Mouse (Mus musculus) Patski (cell line): ENCODE results near the gene Fam208a. TPM values are rescaled to one million over a fixed set of nuclear protein-coding genes. Genes with fewer than 3 reads are reported as not detected.

ENCODE experiments used
- ATAC-seq: fragments of 100-300 bp; one replicate; pipeline ENCODE4 v1.8.0; 2021
- CTCF ChIA-PET: fragments of 350-600 bp; sonication (Branson Sonifier 250); formaldehyde crosslinking; loops from one replicate; lab custom pipeline; 2022; ENCODE audit warnings: inconsistent platforms; lab: Charles Lee
- POLR2A ChIA-PET: fragments of 350-600 bp; sonication (Branson Sonifier 250); formaldehyde crosslinking; loops from one replicate; lab custom pipeline; 2022; ENCODE audit warnings: antibody characterized with exemption, inconsistent platforms; lab: Charles Lee
- DNase-seq: peaks from one replicate; pipeline ENCODE4 v3.0.0-alpha.2; 2011; ENCODE audit warnings: low read depth, low spot score
- H3K27me3 ChIP-seq: fragments of 371-371 bp; one replicate; pipeline ENCODE4 v1.5.1; 2021
- CTCF ChIP-seq: fragments of 100-300 bp; IDR thresholded peaks from one replicate; pipeline ENCODE4 v1.5.1; 2021
- in situ Hi-C: fragments of 300-500 bp; cut with MboI; formaldehyde crosslinking; loops from 3 replicates; pipeline ENCODE4 v1.11.1; 2018; ENCODE audit warnings: low pct_unique_long_range_greater_than_20kb, mixed read lengths
- polyA plus RNA-seq: library from polyadenylated mRNA; unstranded; gene quantifications from one replicate; pipeline ENCODE4 v1.2.3, GENCODE M21; 2021

Gene Fam208a
- polyA plus RNA-seq, 1 experiment from 2014 or later: 11.7 TPM

DNA sequence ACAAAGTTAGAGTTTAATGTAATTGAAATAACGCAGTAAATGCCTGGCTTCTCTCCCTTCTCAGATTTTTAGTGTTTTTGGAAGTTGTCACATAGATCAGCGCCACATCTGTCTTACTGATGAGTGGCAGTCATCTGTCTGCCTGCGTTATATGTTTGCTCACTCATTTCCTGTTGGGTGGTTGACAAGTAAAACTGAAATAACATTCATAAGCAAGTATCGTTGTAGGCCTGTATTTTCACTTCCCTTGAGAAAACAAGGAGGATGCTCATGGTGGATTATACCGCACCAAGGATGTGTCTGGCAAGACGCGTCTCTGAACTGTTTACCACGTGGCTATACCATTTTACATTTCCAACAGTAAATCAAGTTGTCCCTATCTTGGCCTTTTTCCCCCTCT is 15.9 kb upstream of the Fam208a start:
- no peak for ATAC-seq
- no peak for TF ChIP-seq CTCF
- in situ Hi-C loops: loop anchor here (10.0 kb wide), 1 partner anchor 298 kb away; the partner anchor contains the start of gene Arhgef3
- ChIA-PET CTCF (no interaction called here), POLR2A (no interaction called here)
- no peaks in the 10 kb centered on the region for H3K27me3 ChIP-seq
- no peak for DNase-seq

DNA sequence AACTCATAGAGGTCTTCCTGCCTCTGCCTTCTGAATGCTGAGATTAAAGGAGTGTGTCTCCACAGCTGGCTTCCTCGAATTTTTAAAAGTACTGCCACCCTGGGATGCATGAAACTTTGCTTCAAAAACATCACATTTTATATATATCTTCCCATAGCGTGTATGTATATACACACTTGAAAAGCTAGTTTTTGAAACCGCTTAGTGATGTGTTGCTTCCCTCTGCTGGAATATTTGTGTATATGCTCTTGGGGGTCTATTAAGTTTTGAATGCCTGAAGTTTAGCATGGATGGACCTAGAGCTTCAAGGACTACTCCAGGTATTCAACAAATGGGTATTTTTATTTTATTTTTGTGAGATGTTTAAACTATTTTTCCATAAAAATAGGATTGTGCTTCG is 14.7 kb upstream of the Fam208a start:
- ChIA-PET POLR2A (no interaction called here), CTCF (interaction anchor here (0.6 to 1.8 kb wide), 3 partner anchors 73 to 228 kb away, joined by 3 to 10 read pairs (median 4); no protein-coding TSS in a partner anchor)
- DNase-seq: no peak
- ATAC-seq: no peak
- H3K27me3 ChIP-seq: no peaks in the 10 kb centered on the region
- TF ChIP-seq CTCF: peak; percentile 46
- in situ Hi-C loops: loop anchor here (10.0 kb wide), 1 partner anchor 299 kb away; the partner anchor contains the start of gene Arhgef3

DNA sequence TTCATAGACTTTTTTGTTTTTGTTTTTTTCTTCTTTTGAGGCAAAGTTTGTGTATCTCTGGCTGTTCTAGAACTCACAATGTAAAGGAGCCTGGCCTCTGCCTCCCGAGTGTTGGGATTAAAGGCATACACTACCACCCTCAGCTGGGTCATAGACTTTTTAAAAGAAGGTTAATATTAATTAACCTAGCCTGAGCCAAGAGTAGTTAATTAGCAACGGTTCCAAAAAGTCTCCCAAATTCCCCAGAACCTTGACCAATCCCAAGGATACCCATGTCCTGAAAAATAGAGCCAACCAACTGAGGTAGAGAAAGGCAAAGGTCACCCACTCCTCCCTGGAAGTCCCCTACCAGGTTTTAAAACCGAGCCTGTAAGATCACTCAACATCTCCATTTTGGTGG is 7.8 kb upstream of the Fam208a start:
- ChIA-PET POLR2A (no interaction called here), CTCF (no interaction called here)
- DNase-seq: no peak
- H3K27me3 ChIP-seq: no peaks in the 10 kb centered on the region
- no peak for ATAC-seq
- in situ Hi-C loops: no loop called here
- no peak for TF ChIP-seq CTCF

GRCm38 (mm10) chr14:27422301-27422700 is 6.3 kb upstream of the Fam208a start:
- CTCF ChIA-PET: interaction anchor here (1.0 kb wide), 1 partner anchor 12 kb away, joined by 3 read pairs; no protein-coding TSS in a partner anchor
- no peak for TF ChIP-seq CTCF
- POLR2A ChIA-PET: interaction anchor here (0.6 kb wide), 1 partner anchor 248 kb away, joined by 3 read pairs; no protein-coding TSS in a partner anchor
- in situ Hi-C loops: no loop called here
- no peak for DNase-seq
- no peaks in the 10 kb centered on the region for H3K27me3 ChIP-seq
- ATAC-seq: no peak

DNA sequence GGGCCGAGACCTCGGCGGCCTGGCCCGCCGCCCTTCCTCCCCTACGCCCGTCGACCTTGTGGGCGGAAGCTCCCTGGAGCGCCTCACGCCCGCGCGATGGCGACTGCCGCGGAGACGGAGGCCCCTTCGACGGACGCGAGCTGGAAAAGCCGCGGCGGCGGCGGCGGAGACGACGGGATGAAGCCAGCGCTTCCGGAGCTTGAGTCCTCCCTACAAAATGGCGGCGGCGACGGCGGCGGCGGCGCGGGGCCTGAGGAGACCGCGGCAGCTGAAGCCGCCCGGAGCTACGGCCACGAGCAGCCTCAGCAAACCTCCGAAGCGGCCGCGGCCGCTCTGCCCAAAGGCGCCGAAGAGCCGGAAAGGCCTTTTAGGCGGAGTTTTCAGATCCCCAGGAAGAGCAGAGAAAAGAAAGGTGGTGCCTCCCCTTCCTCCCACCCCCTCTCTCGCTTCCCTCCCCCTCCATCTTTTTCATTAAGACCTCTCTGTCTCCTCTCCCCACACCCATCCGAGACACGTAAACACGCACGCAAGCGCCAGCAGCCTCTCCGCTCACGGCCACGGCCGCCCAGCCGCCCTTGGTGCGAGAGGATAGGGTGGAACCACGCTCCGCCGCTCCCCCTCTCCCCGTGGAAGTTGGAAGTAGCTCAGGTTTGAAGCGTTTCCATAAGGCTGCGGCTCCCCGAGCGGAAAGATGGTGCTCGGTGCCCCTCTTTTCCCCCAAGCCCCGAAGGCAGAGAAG is 508 bp downstream of the Fam208a start:
- in situ Hi-C loops: no loop called here
- no peak for TF ChIP-seq CTCF
- ATAC-seq (peak; percentile 86), DNase-seq (peak; percentile 24)
- no peaks in the 10 kb centered on the region for H3K27me3 ChIP-seq
- ChIA-PET CTCF (interaction anchor here (0.8 to 2.0 kb wide), 3 partner anchors 55 to 400 kb away, joined by 3 to 6 read pairs (median 3); no protein-coding TSS in a partner anchor), POLR2A (interaction anchor here (0.6 to 1.2 kb wide), 5 partner anchors 13 to 94 kb away, joined by 3 to 4 read pairs (median 3); no protein-coding TSS in a partner anchor)

- no peak for DNase-seq
- no peak for TF ChIP-seq CTCF
- no peak for ATAC-seq
- ChIA-PET POLR2A (interaction anchor here (0.6 to 1.0 kb wide), 4 partner anchors 12 to 193 kb away, joined by 3 to 4 read pairs (median 4); no protein-coding TSS in a partner anchor), CTCF (interaction anchor here (1.1 to 2.0 kb wide), 2 partner anchors 243 to 401 kb away, joined by 3 to 6 read pairs; no protein-coding TSS in a partner anchor)
- no peaks in the 10 kb centered on the region for H3K27me3 ChIP-seq
- in situ Hi-C loops: loop anchor here (5.0 kb wide), 1 partner anchor 243 kb away; no protein-coding TSS in a partner anchor
Measured at GRCm38 (mm10) chr14:27430280-27430679, 1.6 kb downstream of the Fam208a start.

DNA sequence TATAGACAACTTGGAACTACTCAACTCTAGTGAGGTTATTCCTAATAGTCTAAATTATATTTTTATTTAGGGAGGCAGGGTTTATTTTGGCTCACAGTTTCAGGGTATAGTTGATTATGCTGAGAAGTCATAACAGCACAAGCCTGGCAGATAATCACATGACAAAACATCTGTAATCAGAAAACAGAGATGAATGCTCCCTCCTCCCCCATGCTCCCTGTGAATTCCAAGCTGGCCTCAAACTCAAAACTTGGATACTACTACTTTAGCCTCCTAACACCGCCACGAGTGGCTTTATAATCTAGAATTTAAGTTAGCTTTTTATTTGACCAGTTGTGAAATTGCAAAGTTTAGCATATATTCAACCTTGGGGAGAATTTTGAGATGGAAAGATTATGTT is 3.4 kb downstream of the Fam208a start:
- in situ Hi-C loops: loop anchor here (5.0 kb wide), 1 partner anchor 245 kb away; no protein-coding TSS in a partner anchor
- ATAC-seq: no peak
- ChIA-PET CTCF (no interaction called here), POLR2A (no interaction called here)
- H3K27me3 ChIP-seq: no peaks in the 10 kb centered on the region
- DNase-seq: no peak
- TF ChIP-seq CTCF: no peak

DNA sequence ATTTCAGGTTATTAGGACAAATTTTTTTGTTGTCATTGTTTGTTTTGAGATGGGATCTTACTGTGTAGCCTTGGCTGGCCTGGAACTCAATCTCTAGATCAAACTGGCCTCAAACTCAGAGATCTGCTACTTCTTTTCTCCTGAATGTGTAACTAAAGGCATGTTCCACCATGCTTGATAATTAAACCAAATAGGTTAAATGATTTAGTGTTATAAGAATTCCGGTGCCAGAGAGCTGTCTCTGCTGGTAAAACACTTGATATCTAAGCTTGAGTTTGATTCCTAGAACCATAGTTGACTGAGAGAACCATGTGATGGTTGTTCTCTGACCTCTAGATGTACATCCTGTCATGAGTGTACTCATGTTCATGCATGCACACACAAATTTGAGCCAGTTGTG is 7.5 kb downstream of the Fam208a start:
- CTCF ChIA-PET: interaction anchor here (1.4 kb wide), 1 partner anchor 9 kb away, joined by 3 read pairs; no protein-coding TSS in a partner anchor
- H3K27me3 ChIP-seq: no peaks in the 10 kb centered on the region
- no peak for DNase-seq
- no peak for TF ChIP-seq CTCF
- in situ Hi-C loops: no loop called here
- ATAC-seq: no peak
- POLR2A ChIA-PET: no interaction called here

GRCm38 (mm10) chr14:27436826-27437225 is 8.2 kb downstream of the Fam208a start:
- in situ Hi-C loops: no loop called here
- no peak for TF ChIP-seq CTCF
- no peak for DNase-seq
- POLR2A ChIA-PET: no interaction called here
- CTCF ChIA-PET: no interaction called here
- ATAC-seq: no peak
- no peaks in the 10 kb centered on the region for H3K27me3 ChIP-seq

DNA sequence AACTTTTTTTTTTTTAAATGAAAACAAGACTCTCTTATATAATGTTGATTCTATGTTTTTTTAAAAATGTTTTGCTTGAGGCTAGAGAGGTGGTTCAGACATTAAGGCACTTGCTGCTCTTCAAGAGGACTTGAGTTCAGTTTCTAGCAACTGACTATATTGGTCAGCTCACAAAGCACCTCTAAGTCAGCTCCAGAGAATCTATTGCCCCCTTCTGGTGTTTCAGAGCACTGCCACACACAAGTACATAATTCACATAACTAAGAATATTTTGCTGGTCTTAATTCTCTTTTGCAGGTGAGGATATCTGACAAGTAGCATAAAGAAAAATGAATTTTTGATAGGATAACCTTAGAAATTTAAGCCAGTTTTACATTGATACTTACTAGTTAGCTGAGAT is 12.3 kb downstream of the Fam208a start:
- ChIA-PET CTCF (interaction anchor here (1.0 to 2.3 kb wide), 4 partner anchors 33 to 254 kb away, joined by 3 to 8 read pairs (median 4); no protein-coding TSS in a partner anchor), POLR2A (no interaction called here)
- peak; percentile 64 for TF ChIP-seq CTCF
- ATAC-seq (no peak), DNase-seq (no peak)
- in situ Hi-C loops: no loop called here
- no peaks in the 10 kb centered on the region for H3K27me3 ChIP-seq
